Mouse (Mus musculus): Measurements from ENCODE around the gene H1foo. TPM values are rescaled to one million over a fixed set of nuclear protein-coding genes. Genes with fewer than 3 reads are reported as not detected.

Gene H1foo
- polyA plus RNA-seq, 1 experiment, result not detected

GRCm38 (mm10) chr6:115996171-115996851 is 51.6 kb downstream of the H1foo start:
- DNase-seq (ENCODE audit: low read depth), result peak; percentile 49
- TF ChIP-seq POLR2A (IDR thresholded peaks at IDR 0.05; ENCODE audit: borderline replicate concordance, extremely low read depth, insufficient read depth, insufficient read length, poor library complexity, severe bottlenecking), result no peak
- TF ChIP-seq CTCF (IDR thresholded peaks at IDR 0.05; ENCODE audit: borderline replicate concordance, extremely low read depth, insufficient read depth, insufficient read length), result peak; percentile 7; the same call in 1 of the 2 replicates

- no peak for DNase-seq (ENCODE audit: low read depth)
- TF ChIP-seq CTCF (IDR thresholded peaks at IDR 0.05; ENCODE audit: borderline replicate concordance, extremely low read depth, insufficient read depth, insufficient read length) (no peak), POLR2A (IDR thresholded peaks at IDR 0.05; ENCODE audit: borderline replicate concordance, extremely low read depth, insufficient read depth, insufficient read length, poor library complexity, severe bottlenecking) (no peak)
Observed at GRCm38 (mm10) chr6:115997726-115998311, 53.1 kb downstream of the H1foo start.

GRCm38 (mm10) chr6:115998758-115999157 is 54.0 kb downstream of the H1foo start:
- no peak for DNase-seq (ENCODE audit: low read depth)
- TF ChIP-seq POLR2A (IDR thresholded peaks at IDR 0.05; ENCODE audit: borderline replicate concordance, extremely low read depth, insufficient read depth, insufficient read length, poor library complexity, severe bottlenecking) (no peak), CTCF (IDR thresholded peaks at IDR 0.05; ENCODE audit: borderline replicate concordance, extremely low read depth, insufficient read depth, insufficient read length) (no peak)

GRCm38 (mm10) chr6:115999227-115999626 is 54.5 kb downstream of the H1foo start:
- TF ChIP-seq CTCF (IDR thresholded peaks at IDR 0.05; ENCODE audit: borderline replicate concordance, extremely low read depth, insufficient read depth, insufficient read length) (no peak), POLR2A (IDR thresholded peaks at IDR 0.05; ENCODE audit: borderline replicate concordance, extremely low read depth, insufficient read depth, insufficient read length, poor library complexity, severe bottlenecking) (no peak)
- no peak for DNase-seq (ENCODE audit: low read depth)

Other genes with a start within 250 kb of the H1foo start
- gene Tmem40, start 182.5 kb upstream of the H1foo start, polyA plus RNA-seq (2012; rRNA removed), result 1.1 and 1.6 TPM in 2 replicates
- 30.5 and 37.1 TPM in 2 replicates for gene Cand2, start 170.4 kb upstream of the H1foo start, polyA plus RNA-seq (2012; rRNA removed)
- 1,840 and 1,952 TPM in 2 replicates for gene Rpl32, start 136.2 kb upstream of the H1foo start, polyA plus RNA-seq (2012; rRNA removed)
- 4.0 and 4.8 TPM in 2 replicates for gene Efcab12, start 106.5 kb upstream of the H1foo start, polyA plus RNA-seq (2012; rRNA removed)
- gene Mbd4, start 91.6 kb upstream of the H1foo start, polyA plus RNA-seq (2012; rRNA removed), result 10.2 and 12.8 TPM in 2 replicates
- gene Ift122, start 91.5 kb upstream of the H1foo start, polyA plus RNA-seq (2012; rRNA removed), result 28.1 and 28.9 TPM in 2 replicates
- 1.9 and 2.1 TPM in 2 replicates for gene Rho, start 13.2 kb upstream of the H1foo start, polyA plus RNA-seq (2012; rRNA removed)
- gene Plxnd1, start 50.1 kb downstream of the H1foo start, polyA plus RNA-seq (2012; rRNA removed), result 34.7 and 38.5 TPM in 2 replicates
- gene Tmcc1, start 248.5 kb downstream of the H1foo start, polyA plus RNA-seq (2012; rRNA removed), result 50.5 and 56.1 TPM in 2 replicates